Mouse (Mus musculus) embryonic fibroblast, embryonic 13.5 days (primary cell): ENCODE results near the gene Fnbp1.

ENCODE experiments used
- CTCF ChIP-seq: IDR thresholded peaks from 2 replicates; pipeline ENCODE4 v1.5.1; 2011; ENCODE audit warnings: mild to moderate bottlenecking, control low read depth, low read length, moderate library complexity, borderline replicate concordance; ENCODE audit not compliant: insufficient read depth
- POLR2A ChIP-seq: IDR thresholded peaks from 2 replicates; pipeline ENCODE4 v1.6.1; 2011; ENCODE audit warnings: low read depth, mild to moderate bottlenecking, control low read depth, low read length, moderate library complexity

DNA sequence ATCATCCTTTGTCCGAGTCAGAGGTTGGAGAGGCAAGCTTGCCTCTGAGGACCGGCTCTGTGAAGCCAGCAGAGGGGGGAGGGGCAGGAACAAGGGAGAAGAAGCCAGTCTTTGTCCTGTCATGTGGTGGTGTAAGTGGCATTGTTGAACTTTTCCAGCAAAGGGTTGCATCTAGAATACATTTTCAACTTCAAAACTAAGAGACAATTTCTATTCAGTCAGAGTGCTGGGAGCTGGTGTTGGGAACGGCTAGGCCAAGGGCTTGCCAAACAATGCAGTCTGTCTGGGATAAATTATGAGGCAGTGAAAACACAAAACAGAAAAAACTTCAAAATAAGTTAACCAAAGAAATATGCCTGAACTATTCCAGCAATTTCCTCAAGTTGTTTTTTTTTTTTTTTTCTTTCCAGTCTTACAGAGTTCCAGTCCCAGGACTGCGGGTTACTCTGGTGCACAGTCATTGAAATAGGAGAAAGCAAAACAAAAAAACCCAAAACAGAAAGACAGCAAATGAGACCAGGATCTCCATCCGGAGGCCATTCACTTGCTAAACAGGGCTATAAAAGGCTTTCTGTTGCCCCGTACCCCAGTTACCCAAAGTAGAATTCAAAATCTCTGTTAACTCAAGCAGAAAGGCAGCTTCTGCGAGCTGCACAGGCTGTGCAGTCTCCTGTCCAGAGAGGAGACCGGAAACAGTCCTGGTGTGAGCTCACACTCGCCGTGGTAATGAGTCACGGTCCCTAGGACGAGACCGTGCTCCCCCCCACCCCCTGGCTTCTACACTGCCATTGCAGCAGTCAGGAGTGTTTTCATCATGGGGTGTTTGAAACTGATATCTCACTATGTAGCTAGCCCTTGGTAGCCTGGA is 73.3 kb downstream of the Fnbp1 start:
- TF ChIP-seq POLR2A (no peak), CTCF (no peak)
